Mouse (Mus musculus) olfactory bulb, adult 2 months (tissue): ENCODE data around the gene Dct. TPM values are rescaled to one million over a fixed set of nuclear protein-coding genes. Genes with fewer than 3 reads are reported as not detected.

ENCODE experiments used
- H3K27ac ChIP-seq: fragments of 200-500 bp; 2 replicates; pipeline ENCODE4 v1.5.1; 2012; ENCODE audit warnings: low read depth, low read length; ENCODE audit not compliant: insufficient read depth
- H3K4me1 ChIP-seq: fragments of 200-500 bp; 2 replicates; pipeline ENCODE4 v1.6.1; 2012; ENCODE audit warnings: low read length; ENCODE audit not compliant: control insufficient read depth, insufficient read depth
- H3K4me3 ChIP-seq: fragments of 200-500 bp; 2 replicates; pipeline ENCODE4 v1.5.1; 2012; ENCODE audit warnings: mild to moderate bottlenecking, low read depth, low read length, moderate library complexity; ENCODE audit not compliant: insufficient read depth
- CTCF ChIP-seq: fragments of 200-500 bp; IDR thresholded peaks from 2 replicates; pipeline ENCODE4 v1.5.1; 2012; ENCODE audit warnings: low read depth, mild to moderate bottlenecking, low read length, moderate library complexity; ENCODE audit not compliant: insufficient read depth
- POLR2A ChIP-seq: fragments of 200-500 bp; IDR thresholded peaks from 2 replicates; pipeline ENCODE4 v1.6.1; 2012; ENCODE audit warnings: mild to moderate bottlenecking, low read depth, low read length, moderate library complexity; ENCODE audit not compliant: insufficient read depth
- WGBS: fragments of 180-500 bp; shearing (Covaris S2); methylation state at CpG from one replicate; pipeline ENCODE4 v1.1.7; 2018; 5-methylcytosine and 5-hydroxymethylcytosine counted together
- polyA plus RNA-seq: library from polyadenylated mRNA; stranded (reverse); fragments of >200 nt; gene quantifications from 2 replicates; pipeline ENCODE4 v1.2.4, GENCODE M21; 2012; ENCODE audit warnings: low replicate concordance; ENCODE audit not compliant: missing spikeins, insufficient read depth, insufficient read length

Dct gene
- polyA plus RNA-seq, 1 experiment, result not detected

- no peak for TF ChIP-seq CTCF
- no peak for TF ChIP-seq POLR2A
- H3K4me3 ChIP-seq, result no peak overlapping the region
- H3K27ac ChIP-seq, result no peak overlapping the region
- 75% methylated on average over 10 of the region's 10 CpGs for WGBS
- H3K4me1 ChIP-seq, result no peaks in the 10 kb centered on the region
Observed at GRCm38 (mm10) chr14:117981532-117981931, 70.5 kb downstream of the Dct start.

GRCm38 (mm10) chr14:117972576-117972975 is 79.5 kb downstream of the Dct start:
- H3K27ac ChIP-seq, result no peak overlapping the region
- 90% methylated on average over 5 of the region's 5 CpGs for WGBS

More at GRCm38 (mm10) chr14:117972576-117972975, 79.5 kb downstream of the Dct start:
- Histone ChIP-seq H3K4me1 (no peaks in the 10 kb centered on the region), H3K4me3 (no peak overlapping the region)
- TF ChIP-seq POLR2A, result no peak
- no peak for TF ChIP-seq CTCF

Other genes with a start within 250 kb of the Dct start
- gene Tgds, start 80.5 kb upstream of the Dct start, polyA plus RNA-seq, result not detected in 2 replicates
- not detected in 2 replicates for gene Gpr180, start 84.9 kb upstream of the Dct start, polyA plus RNA-seq
- gene Sox21, start 184.8 kb upstream of the Dct start, polyA plus RNA-seq, result not detected in 2 replicates
- gene Gm9376, start 214.7 kb upstream of the Dct start, polyA plus RNA-seq, result not detected in 2 replicates